12 mouse cellular contexts compared by ENCODE assay signal in genomic region chr7:132270364-132270763, GRCm38 (mm10).
"Had no signal": no experiment of that assay in that cellular context is flagged by ENCODE, and none has a peak within 500 bp of the region (broad histone marks: within the 10 kb centered on the region; RNA-seq: fewer than 3 reads in every experiment).

No protein-coding gene starts in this region.

- H3K9me3 ChIP-seq: kidney, embryonic 15.5 days; limb, embryonic 12.5 days; limb, embryonic 15.5 days; liver, embryonic 12.5 days; liver, embryonic 15.5 days had no signal

- H3K36me3 ChIP-seq: liver, embryonic 15.5 days had no signal

- H3K4me3 ChIP-seq: kidney, embryonic 15.5 days; limb, embryonic 12.5 days; limb, embryonic 15.5 days; liver, embryonic 12.5 days; liver, embryonic 15.5 days had no signal

- ATAC-seq: liver, embryonic 12.5 days had no signal

- DNase-seq: kidney, adult 2 months; kidney, postnatal 14 days; kidney, postnatal 4 days; left cerebral cortex, postnatal 4 days; midbrain, embryonic 14.5 days; thymus, postnatal 25 days had no signal

- H3K27ac ChIP-seq: kidney, embryonic 15.5 days; limb, embryonic 12.5 days; limb, embryonic 15.5 days; liver, embryonic 12.5 days; liver, embryonic 15.5 days had no signal

- H3K27me3 ChIP-seq: kidney, embryonic 15.5 days; limb, embryonic 12.5 days; limb, embryonic 15.5 days; liver, embryonic 12.5 days; liver, embryonic 15.5 days had no signal

- H3K9ac ChIP-seq: kidney, embryonic 15.5 days; limb, embryonic 12.5 days; limb, embryonic 15.5 days; liver, embryonic 12.5 days; liver, embryonic 15.5 days had no signal

- H3K4me2 ChIP-seq: kidney, embryonic 15.5 days; limb, embryonic 12.5 days; limb, embryonic 15.5 days; liver, embryonic 12.5 days; liver, embryonic 15.5 days; midbrain, embryonic 11.5 days had no signal

- H3K4me1 ChIP-seq: limb, embryonic 12.5 days; limb, embryonic 15.5 days; liver, embryonic 12.5 days; liver, embryonic 15.5 days had no signal
